In the genomic region with DNA sequence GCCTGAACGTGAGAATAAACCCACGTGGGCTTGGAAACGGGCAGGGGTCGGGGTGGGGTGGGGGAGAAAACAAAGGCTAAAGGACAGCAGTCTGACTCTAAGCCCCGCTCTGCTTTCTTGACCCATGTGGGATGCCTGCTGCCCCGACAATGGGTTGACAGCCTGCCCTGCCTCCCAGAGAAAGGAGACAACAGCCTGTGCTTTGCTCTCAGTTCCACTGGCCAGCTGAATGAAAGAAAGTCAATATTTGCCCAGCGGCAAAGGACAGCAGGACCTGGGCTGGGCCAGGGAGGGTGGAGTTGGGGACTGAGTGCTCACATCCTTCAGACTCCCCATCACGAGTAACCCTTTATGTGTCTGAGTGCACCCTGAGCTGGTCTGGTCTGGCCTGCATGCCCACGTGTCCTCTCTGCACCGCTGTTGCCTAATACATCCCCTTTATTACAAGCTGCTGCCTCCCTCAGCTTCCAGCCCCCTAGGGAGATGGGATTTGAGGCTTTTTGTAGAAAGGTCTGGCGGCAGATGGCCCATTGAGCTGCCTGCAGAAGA, we compare ENCODE assay signal across 9 mouse cellular contexts.
DNase-seq lines count a peak whose midpoint lies in the region; ATAC-seq lines count a peak whose summit lies in the region.
"Had no signal": no experiment of that assay in that cellular context is flagged by ENCODE, and none has a peak within 500 bp of the region (broad histone marks: within the 10 kb centered on the region; RNA-seq: fewer than 3 reads in every experiment).

No protein-coding gene starts in this region.

- peaks cover 69% of the 10 kb centered on the region for H3K27me3 ChIP-seq in hindbrain, embryonic 10.5 days (ENCODE audit: insufficient read depth, poor library complexity, severe bottlenecking)
- peaks cover 7% of the 10 kb centered on the region; the same call in 1 of the 2 replicates for H3K27me3 ChIP-seq in neural tube, embryonic 11.5 days (ENCODE audit: control insufficient read depth, insufficient read depth, low read length)
- H3K27me3 ChIP-seq in kidney, embryonic 14.5 days (ENCODE audit: control insufficient read depth, insufficient read depth, low read length), result peaks cover 5% of the 10 kb centered on the region; the same call in 1 of the 2 replicates

- H3K9ac ChIP-seq in neural tube, embryonic 11.5 days (ENCODE audit: low read length), result no peak overlapping the region
- H3K9ac ChIP-seq in kidney, embryonic 14.5 days (ENCODE audit: low read depth, low read length), result no peak overlapping the region
- H3K9ac ChIP-seq: embryonic facial prominence, embryonic 13.5 days had no signal

- DNase-seq in cerebellum, postnatal 10 days, result peak; percentile 66 to 68
- DNase-seq in hindbrain, embryonic 10.5 days (ENCODE audit: low spot score), result peak; percentile 89
- DNase-seq in lung, adult 18-20 months, result peak; percentile 50 to 67
- peak; percentile 71 for DNase-seq in neural tube, embryonic 11.5 days (ENCODE audit: low spot score)
- no peak for DNase-seq in c-Kit-positive CD71-positive TER-119-positive erythroid progenitor cells, embryonic 14.5 days (ENCODE audit: low spot score)
- DNase-seq in ovary, postnatal 36 days (ENCODE audit: low spot score), result no peak

- WGBS in hindbrain, embryonic 10.5 days, result 4% methylated on average over 11 of the region's 11 CpGs
- WGBS in neural tube, embryonic 11.5 days, result 10% methylated on average over 11 of the region's 11 CpGs
- 28% methylated on average over 11 of the region's 11 CpGs for WGBS in kidney, embryonic 14.5 days

- H3K27ac ChIP-seq in hindbrain, embryonic 10.5 days, result peak overlapping the region; percentile 87
- peak overlapping the region; percentile 51 for H3K27ac ChIP-seq in neural tube, embryonic 11.5 days (ENCODE audit: low read depth, low read length)
- no peak overlapping the region for H3K27ac ChIP-seq in kidney, embryonic 14.5 days (ENCODE audit: low read depth, low read length)
- H3K27ac ChIP-seq: embryonic facial prominence, embryonic 13.5 days had no signal

- H3K4me3 ChIP-seq in hindbrain, embryonic 10.5 days, result peak overlapping the region; percentile 1; the same call in 1 of the 2 replicates
- H3K4me3 ChIP-seq in neural tube, embryonic 11.5 days (ENCODE audit: low read depth, low read length), result no peak overlapping the region
- H3K4me3 ChIP-seq in kidney, embryonic 14.5 days (ENCODE audit: low read length), result no peak overlapping the region
- H3K4me3 ChIP-seq: embryonic facial prominence, embryonic 13.5 days had no signal

- no peaks in the 10 kb centered on the region for H3K9me3 ChIP-seq in hindbrain, embryonic 10.5 days
- H3K9me3 ChIP-seq in neural tube, embryonic 11.5 days (ENCODE audit: control insufficient read depth, low read length), result no peaks in the 10 kb centered on the region
- H3K9me3 ChIP-seq in kidney, embryonic 14.5 days (ENCODE audit: control insufficient read depth, low read length), result no peaks in the 10 kb centered on the region
- H3K9me3 ChIP-seq: embryonic facial prominence, embryonic 13.5 days had no signal

- peaks cover 10% of the 10 kb centered on the region; the same call in 1 of the 2 replicates for H3K36me3 ChIP-seq in hindbrain, embryonic 10.5 days
- H3K36me3 ChIP-seq in neural tube, embryonic 11.5 days (ENCODE audit: control insufficient read depth, insufficient read depth, low read length), result no peaks in the 10 kb centered on the region
- no peaks in the 10 kb centered on the region for H3K36me3 ChIP-seq in kidney, embryonic 14.5 days (ENCODE audit: control insufficient read depth, insufficient read depth, low read length)
- H3K36me3 ChIP-seq: embryonic facial prominence, embryonic 13.5 days had no signal

- H3K4me1 ChIP-seq in hindbrain, embryonic 10.5 days (replicated peaks), result peaks cover 75% of the 10 kb centered on the region
- H3K4me1 ChIP-seq in neural tube, embryonic 11.5 days (ENCODE audit: control insufficient read depth, insufficient read depth, low read length), result peaks cover 30% of the 10 kb centered on the region
- peaks cover 13% of the 10 kb centered on the region; the same call in 1 of the 2 replicates for H3K4me1 ChIP-seq in kidney, embryonic 14.5 days (ENCODE audit: control insufficient read depth, insufficient read depth, low read length)

- peak; percentile 56 for ATAC-seq in neural tube, embryonic 11.5 days (ENCODE audit: insufficient read depth, low FRiP score, low TSS enrichment)
- no peak for ATAC-seq in kidney, embryonic 14.5 days (ENCODE audit: low FRiP score, low TSS enrichment)
- ATAC-seq in megakaryocyte, adult 5-6 weeks (ENCODE audit: poor library complexity, severe bottlenecking), result no peak

- peak overlapping the region; percentile 10; the same call in 1 of the 2 replicates for H3K4me2 ChIP-seq in neural tube, embryonic 11.5 days (ENCODE audit: low read depth)
- H3K4me2 ChIP-seq in kidney, embryonic 14.5 days (replicated peaks; ENCODE audit: low read depth, low read length), result no peak overlapping the region
- H3K4me2 ChIP-seq: embryonic facial prominence, embryonic 13.5 days had no signal

Comparison
In these comparisons a context has a peak if more than half of its experiments do, and no peak if none do; other contexts are left out.
1. DNase-seq: peak in cerebellum, postnatal 10 days (2 of 2), hindbrain, embryonic 10.5 days (single experiment), lung, adult 18-20 months (2 of 2) and neural tube, embryonic 11.5 days (single experiment); none in c-Kit-positive CD71-positive TER-119-positive erythroid progenitor cells, embryonic 14.5 days (single experiment) and ovary, postnatal 36 days (single experiment).